Mouse (Mus musculus) testis, adult 2 months (tissue): ENCODE results near the gene Morn3. TPM values are rescaled to one million over a fixed set of nuclear protein-coding genes. Genes with fewer than 3 reads are reported as not detected.

Experiments used
- H3K27ac ChIP-seq: fragments of 200-500 bp; 2 replicates; pipeline ENCODE4 v1.5.1; 2012; ENCODE audit warnings: low read depth, low read length; ENCODE audit not compliant: control insufficient read depth, insufficient read depth
- H3K27me3 ChIP-seq: fragments of 200-500 bp; 2 replicates; pipeline ENCODE4 v1.6.1; 2012; ENCODE audit warnings: mild to moderate bottlenecking, low read length, moderate library complexity; ENCODE audit not compliant: control insufficient read depth, insufficient read depth
- H3K36me3 ChIP-seq: fragments of 200-500 bp; 2 replicates; pipeline ENCODE4 v1.6.1; 2012; ENCODE audit warnings: mild to moderate bottlenecking, low read length; ENCODE audit not compliant: control insufficient read depth, insufficient read depth
- H3K4me1 ChIP-seq: fragments of 200-500 bp; 2 replicates; pipeline ENCODE4 v1.6.1; 2012; ENCODE audit warnings: low read length; ENCODE audit not compliant: control insufficient read depth, insufficient read depth
- H3K4me3 ChIP-seq: fragments of 200-500 bp; 2 replicates; pipeline ENCODE4 v1.5.1; 2012; ENCODE audit warnings: low read depth, mild to moderate bottlenecking, low read length, moderate library complexity, mixed read lengths; ENCODE audit not compliant: control insufficient read depth
- CTCF ChIP-seq: fragments of 200-500 bp; IDR thresholded peaks from 2 replicates; pipeline ENCODE4 v1.5.1; 2012; ENCODE audit warnings: low read depth, mild to moderate bottlenecking, inconsistent platforms, low read length, moderate library complexity; ENCODE audit not compliant: control insufficient read depth, insufficient read depth, insufficient replicate concordance
- POLR2A ChIP-seq: fragments of 200-500 bp; IDR thresholded peaks from 2 replicates; pipeline ENCODE4 v1.6.1; 2012; ENCODE audit warnings: low read depth, mild to moderate bottlenecking, inconsistent platforms, low read length, moderate library complexity; ENCODE audit not compliant: control insufficient read depth
- polyA plus RNA-seq: library from polyadenylated mRNA; depleted of rRNA; stranded (reverse); fragments of >200 nt; gene quantifications from 2 replicates; pipeline ENCODE4 v1.2.3, GENCODE M21; 2012; rRNA removed

Morn3 gene
- polyA plus RNA-seq, 1 experiment: 285 TPM

GRCm38 (mm10) chr5:122988021-122988751 is 58.6 kb downstream of the Morn3 start:
- Histone ChIP-seq H3K4me3 (peak overlapping the region; percentile 65), H3K27ac (no peak overlapping the region; the same call in 1 of the 2 replicates), H3K27me3 (peaks cover 6% of the 10 kb centered on the region), H3K4me1 (peaks cover 7% of the 10 kb centered on the region; the same call in 1 of the 2 replicates), H3K36me3 (no peaks in the 10 kb centered on the region)
- no peak for TF ChIP-seq POLR2A

GRCm38 (mm10) chr5:122987211-122988020 is 59.4 kb downstream of the Morn3 start:
- peak overlapping the region; percentile 65 for H3K4me3 ChIP-seq
- peaks cover 7% of the 10 kb centered on the region; the same call in 1 of the 2 replicates for H3K4me1 ChIP-seq
- H3K27me3 ChIP-seq: peaks cover 6% of the 10 kb centered on the region
- no peak overlapping the region for H3K27ac ChIP-seq
- no peaks in the 10 kb centered on the region for H3K36me3 ChIP-seq
- TF ChIP-seq CTCF (no peak), POLR2A (no peak)

- H3K4me3 ChIP-seq: peak overlapping the region; percentile 65; the same call in 1 of the 2 replicates
- no peak overlapping the region for H3K27ac ChIP-seq
Observed at GRCm38 (mm10) chr5:122986091-122986493, 60.7 kb downstream of the Morn3 start.

More at GRCm38 (mm10) chr5:122986091-122986493, 60.7 kb downstream of the Morn3 start:
- Histone ChIP-seq H3K4me1 (peaks cover 7% of the 10 kb centered on the region; the same call in 1 of the 2 replicates), H3K27me3 (peaks cover 6% of the 10 kb centered on the region), H3K36me3 (no peaks in the 10 kb centered on the region)
- TF ChIP-seq POLR2A (no peak), CTCF (no peak)

Other genes with a start within 250 kb of the Morn3 start
- 109 and 115 TPM in 2 replicates for gene Anapc5, start 225.7 kb downstream of the Morn3 start, polyA plus RNA-seq
- gene Rnf34, start 197.0 kb downstream of the Morn3 start, polyA plus RNA-seq: 23.2 and 27.3 TPM in 2 replicates
- gene Kdm2b, start 57.2 kb downstream of the Morn3 start, polyA plus RNA-seq: 48.7 and 50.9 TPM in 2 replicates
- gene Orai1, start 31.9 kb downstream of the Morn3 start, polyA plus RNA-seq: 68.0 and 71.3 TPM in 2 replicates
- 0.94 and 1.2 TPM in 2 replicates for gene Tmem120b, start 21.4 kb upstream of the Morn3 start, polyA plus RNA-seq
- gene Rhof, start 85.7 kb upstream of the Morn3 start, polyA plus RNA-seq: 0.78 and 1.1 TPM in 2 replicates
- gene Setd1b, start 95.2 kb upstream of the Morn3 start, polyA plus RNA-seq: 11.3 and 13.7 TPM in 2 replicates
- 36.3 and 37.1 TPM in 2 replicates for gene Psmd9, start 122.4 kb upstream of the Morn3 start, polyA plus RNA-seq
- gene Hpd, start 135.7 kb upstream of the Morn3 start, polyA plus RNA-seq: 1.7 TPM in 2 replicates
- gene Wdr66, start 205.1 kb upstream of the Morn3 start, polyA plus RNA-seq: 45.1 and 46.7 TPM in 2 replicates